Comparison of ENCODE assay signal across 25 mouse cellular contexts in genomic region chr12:105209231-105209630, GRCm38 (mm10). TPM values are rescaled to one million over a fixed set of nuclear protein-coding genes. Genes with fewer than 3 reads are reported as not detected.
DNase-seq lines count a peak whose midpoint lies in the region.
"Had no signal": no experiment of that assay in that cellular context is flagged by ENCODE, and none has a peak within 500 bp of the region (broad histone marks: within the 10 kb centered on the region; RNA-seq: fewer than 3 reads in every experiment).

No protein-coding gene starts in this region.

- no peak overlapping the region for H3K4me3 ChIP-seq in heart, embryonic 10.5 days

- no peaks in the 10 kb centered on the region for H3K9me3 ChIP-seq in heart, embryonic 10.5 days

- peak; percentile 75 for DNase-seq in heart, adult 11 months
- DNase-seq in heart, postnatal 14 days: no peak
- peak; percentile 63 for DNase-seq in heart, embryonic 10.5 days (ENCODE audit: low spot score)
- no peak for DNase-seq in heart, adult 18-20 months
- DNase-seq: adrenal gland, adult 2 months; adrenal gland, adult 8-10 months; adrenal gland, postnatal 10 days; adrenal gland, postnatal 14 days; adrenal gland, postnatal 25 days; adrenal gland, postnatal 36 days; B cell, adult 2 months; cerebellum, adult 11 months; cerebellum, adult 11-12 months; cerebellum, adult 18-20 months had no signal

- 90% methylated on average over 7 of the region's 7 CpGs for WGBS in heart, embryonic 10.5 days

- no peak overlapping the region for H3K27ac ChIP-seq in heart, embryonic 10.5 days

- intact Hi-C loops in heart, postnatal 14 days (cut with DNase I): no loop called here

- no peaks in the 10 kb centered on the region for H3K36me3 ChIP-seq in heart, embryonic 10.5 days
- H3K36me3 ChIP-seq: G1E had no signal

- H3K4me1 ChIP-seq in heart, embryonic 10.5 days: no peaks in the 10 kb centered on the region

- no peaks in the 10 kb centered on the region for H3K27me3 ChIP-seq in heart, embryonic 10.5 days (ENCODE audit: insufficient read depth, poor library complexity, severe bottlenecking)

RNA-seq across cellular contexts. Expression of gene Tcl1b4, which starts 7.5 kb away (rescaled TPM):
- total RNA-seq in heart, postnatal 14 days (2021): not detected
- not detected in 2 replicates for polyA plus RNA-seq in heart, embryonic 10.5 days (2016; fragmentation: Nextera tagmentation; extraction: Ambion mirVana)
- not detected for total RNA-seq in heart, adult 18-20 months (2021)
- total RNA-seq: adrenal gland, adult 18-20 months; adrenal gland, adult 2 months; adrenal gland, adult 8-10 months; adrenal gland, postnatal 10 days; adrenal gland, postnatal 14 days; adrenal gland, postnatal 25 days; adrenal gland, postnatal 36 days; adrenal gland, postnatal 4 days; CH12.LX; ES-E14; MEL had no signal
- polyA plus RNA-seq: activated CD4-positive, CD25-positive, alpha-beta regulatory T cell, adult 4 months; adrenal gland, adult 2 months; brain, embryonic 14.5 days; C2C12; CD4-positive, CD25-positive, alpha-beta regulatory T cell, adult 4 months; G1E; Patski had no signal

RNA-seq across cellular contexts. Expression of gene Tcl1, which starts 13.4 kb away (rescaled TPM):
- total RNA-seq in heart, postnatal 14 days (2021): not detected
- polyA plus RNA-seq in heart, embryonic 10.5 days (2016; fragmentation: Nextera tagmentation; extraction: Ambion mirVana): not detected in 2 replicates
- total RNA-seq in heart, adult 18-20 months (2021): not detected
- total RNA-seq: adrenal gland, adult 18-20 months; adrenal gland, adult 8-10 months; adrenal gland, postnatal 14 days; adrenal gland, postnatal 25 days; adrenal gland, postnatal 36 days; CH12.LX; MEL had no signal
- polyA plus RNA-seq: adrenal gland, adult 2 months; brain, embryonic 14.5 days; C2C12; CD4-positive, CD25-positive, alpha-beta regulatory T cell, adult 4 months; G1E; Patski had no signal

RNA-seq across cellular contexts. Expression of gene Tcl1b3, which starts 18.4 kb away (rescaled TPM):
- not detected for total RNA-seq in heart, postnatal 14 days (2021)
- not detected in 2 replicates for polyA plus RNA-seq in heart, embryonic 10.5 days (2016; fragmentation: Nextera tagmentation; extraction: Ambion mirVana)
- not detected for total RNA-seq in heart, adult 18-20 months (2021)
- total RNA-seq: adrenal gland, adult 18-20 months; adrenal gland, adult 2 months; adrenal gland, adult 8-10 months; adrenal gland, postnatal 10 days; adrenal gland, postnatal 14 days; adrenal gland, postnatal 25 days; adrenal gland, postnatal 36 days; adrenal gland, postnatal 4 days; CH12.LX; ES-E14; G1E; MEL had no signal
- polyA plus RNA-seq: activated CD4-positive, CD25-positive, alpha-beta regulatory T cell, adult 4 months; adrenal gland, adult 2 months; brain, embryonic 14.5 days; C2C12; CD4-positive, CD25-positive, alpha-beta regulatory T cell, adult 4 months; G1E; Patski had no signal

RNA-seq across cellular contexts. Expression of gene Tcl1b5, which starts 33.1 kb away (rescaled TPM):
- total RNA-seq in heart, postnatal 14 days (2021): not detected
- not detected in 2 replicates for polyA plus RNA-seq in heart, embryonic 10.5 days (2016; fragmentation: Nextera tagmentation; extraction: Ambion mirVana)
- total RNA-seq in heart, adult 18-20 months (2021): not detected
- total RNA-seq: adrenal gland, adult 18-20 months; adrenal gland, adult 2 months; adrenal gland, adult 8-10 months; adrenal gland, postnatal 10 days; adrenal gland, postnatal 14 days; adrenal gland, postnatal 25 days; adrenal gland, postnatal 36 days; adrenal gland, postnatal 4 days; CH12.LX; ES-E14; G1E; MEL had no signal
- polyA plus RNA-seq: activated CD4-positive, CD25-positive, alpha-beta regulatory T cell, adult 4 months; adrenal gland, adult 2 months; brain, embryonic 14.5 days; C2C12; CD4-positive, CD25-positive, alpha-beta regulatory T cell, adult 4 months; G1E; Patski had no signal

RNA-seq across cellular contexts. Expression of gene Tcl1b1, which starts 49.7 kb away (rescaled TPM):
- not detected for total RNA-seq in heart, postnatal 14 days (2021)
- polyA plus RNA-seq in heart, embryonic 10.5 days (2016; fragmentation: Nextera tagmentation; extraction: Ambion mirVana): not detected in 2 replicates
- not detected for total RNA-seq in heart, adult 18-20 months (2021)
- total RNA-seq: adrenal gland, adult 18-20 months; adrenal gland, adult 2 months; adrenal gland, adult 8-10 months; adrenal gland, postnatal 10 days; adrenal gland, postnatal 14 days; adrenal gland, postnatal 25 days; adrenal gland, postnatal 36 days; adrenal gland, postnatal 4 days; CH12.LX; ES-E14; G1E; MEL had no signal
- polyA plus RNA-seq: activated CD4-positive, CD25-positive, alpha-beta regulatory T cell, adult 4 months; adrenal gland, adult 2 months; brain, embryonic 14.5 days; C2C12; CD4-positive, CD25-positive, alpha-beta regulatory T cell, adult 4 months; G1E; Patski had no signal

Comparison
In these comparisons a context has a peak if more than half of its experiments do, and no peak if none do; other contexts are left out.
1. DNase-seq: peak in heart, adult 11 months (single experiment) and heart, embryonic 10.5 days (single experiment); none in heart, postnatal 14 days (0 of 2) and heart, adult 18-20 months (0 of 2).